Mouse (Mus musculus) adrenal gland, adult 10 weeks (tissue): ENCODE data around the gene Parp8. TPM values are rescaled to one million over a fixed set of nuclear protein-coding genes. Genes with fewer than 3 reads are reported as not detected.

ENCODE experiments used
- polyA plus RNA-seq: library from polyadenylated mRNA; stranded (reverse); fragments of 350-450 nt; fragmentation: Illumina TruSeq; extraction: RNeasy Lipid Tissue Mini Kit (QIAGEN cat#74804); gene quantifications from one replicate; pipeline ENCODE4 v1.2.3, GENCODE M21; 2014; ENCODE audit warnings: low read depth, low replicate concordance

Parp8 gene
- polyA plus RNA-seq = 20.6 TPM

DNA sequence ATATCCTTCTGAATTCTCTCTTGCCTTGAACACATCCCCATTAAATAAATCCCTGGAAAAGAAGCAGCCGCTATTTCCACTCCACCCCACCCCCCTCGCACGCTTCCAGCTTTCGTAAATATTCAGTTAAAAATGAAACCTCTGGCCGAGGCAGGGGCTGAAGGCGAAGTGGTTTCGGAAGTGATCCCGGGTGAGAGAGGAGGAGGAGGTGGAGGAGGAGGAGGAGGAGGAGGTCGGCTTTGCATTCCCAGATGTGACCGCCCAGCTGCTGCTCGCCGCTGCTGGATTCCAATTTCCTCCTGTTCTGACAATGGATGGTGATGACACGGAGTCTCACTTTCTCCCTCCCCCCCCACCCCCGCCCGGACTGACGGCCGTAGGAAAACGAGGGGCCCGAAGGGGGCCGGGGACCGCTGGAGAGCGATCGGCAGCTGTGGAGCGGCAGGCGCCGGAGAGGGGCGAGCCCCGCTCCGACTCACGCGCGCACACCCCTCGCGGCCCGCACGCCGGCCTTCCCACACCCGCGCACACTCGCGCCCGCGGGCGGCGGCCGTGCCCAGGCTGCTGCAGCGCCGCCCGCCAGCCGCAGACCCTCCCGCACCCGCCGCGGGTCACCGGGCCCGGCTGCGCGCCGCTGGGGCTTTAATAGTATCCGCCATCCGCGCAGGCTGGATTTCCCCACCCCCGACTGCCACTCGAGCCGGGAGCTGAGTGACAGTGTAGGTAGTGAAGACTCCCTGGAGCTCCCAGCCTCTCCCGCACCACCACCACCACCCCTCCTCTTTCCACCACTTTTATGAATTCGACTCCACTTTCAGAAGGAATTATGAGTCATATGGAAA, at the start of gene Parp8:
Gene Parp8, minus strand, starts transcription at position 312 of the 842 bp plus-strand sequence.

Other genes starting within 250 kb of the Parp8 start
- gene Emb, start 183.0 kb upstream of the Parp8 start, polyA plus RNA-seq = 90.6 TPM
- gene Gm17509, start 195.5 kb upstream of the Parp8 start, polyA plus RNA-seq = not detected